Mouse (Mus musculus): Measurements from ENCODE around the gene Gipr.

Gene Gipr

DNA sequence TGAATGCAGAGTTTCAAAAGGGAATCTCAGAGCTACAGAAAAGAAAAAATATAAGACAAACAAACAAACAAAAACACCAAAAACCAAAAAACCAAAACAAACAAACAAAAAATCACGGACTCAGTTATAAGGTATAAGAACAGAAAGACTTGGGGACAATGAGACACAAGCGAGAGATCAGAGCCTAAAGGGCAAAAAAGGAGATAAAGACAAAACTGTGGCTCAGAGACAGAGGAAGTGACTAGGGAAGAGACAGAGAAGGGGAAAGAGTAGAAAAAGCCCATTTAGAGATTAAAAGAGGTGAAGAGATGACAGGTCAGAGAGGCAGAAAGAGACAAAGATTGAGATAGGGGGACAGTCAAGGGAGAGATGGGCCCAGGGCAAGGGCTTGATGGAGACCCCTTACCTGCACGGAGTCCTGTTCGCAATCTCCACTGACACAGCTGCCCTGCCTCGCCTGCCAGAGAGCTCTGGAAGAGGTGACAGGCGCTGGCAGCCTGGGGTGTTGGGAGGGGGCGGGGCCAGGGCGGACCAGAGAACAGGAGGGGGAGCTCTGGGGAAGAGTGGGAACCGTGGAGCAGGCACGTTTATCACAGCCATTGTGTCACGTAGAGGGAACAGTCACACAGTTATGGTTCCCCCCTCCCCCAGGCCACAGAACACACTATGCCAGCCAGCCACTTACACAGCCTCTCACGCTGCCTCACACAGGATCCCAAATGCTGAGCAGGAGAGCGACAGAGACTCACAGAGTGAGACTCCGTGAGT, at the start of gene Gipr:
Gipr (minus strand) TSS at position 472 of the 768 bp plus-strand sequence.
- DNase-seq = no peak

- DNase-seq = no peak
These were observed 49.0 kb upstream of the Gipr start for GRCm38 (mm10) chr7:19214940-19215339.

GRCm38 (mm10) chr7:19214369-19214768, 48.4 kb upstream of the Gipr start:
- no peak for DNase-seq

DNA sequence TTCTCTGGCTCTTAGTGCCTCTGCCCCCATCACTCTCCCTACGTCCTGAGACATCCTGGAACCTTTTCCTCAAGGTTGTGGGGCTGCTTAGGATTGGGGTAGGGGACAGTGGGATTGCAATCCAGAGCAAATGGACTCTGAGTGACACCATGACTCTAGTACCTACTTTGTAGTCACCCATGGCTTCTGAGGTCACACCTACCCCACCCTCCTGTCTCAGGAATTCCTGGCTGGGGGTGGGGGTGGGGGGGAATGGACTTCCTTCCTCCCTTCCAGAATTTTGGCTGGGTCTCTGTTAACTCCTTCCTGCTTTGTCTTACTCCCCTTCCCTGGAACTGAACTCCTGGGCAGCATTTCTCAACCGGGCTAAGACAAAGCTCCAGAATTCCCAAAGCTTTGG, 47.5 kb upstream of the Gipr start:
- DNase-seq = no peak

GRCm38 (mm10) chr7:19211996-19212755, 46.2 kb upstream of the Gipr start, which contains the start of gene Gpr4:
TSS of gene Gpr4 (plus strand) at chr7:19212538.
- DNase-seq = peak; percentile 56

DNA sequence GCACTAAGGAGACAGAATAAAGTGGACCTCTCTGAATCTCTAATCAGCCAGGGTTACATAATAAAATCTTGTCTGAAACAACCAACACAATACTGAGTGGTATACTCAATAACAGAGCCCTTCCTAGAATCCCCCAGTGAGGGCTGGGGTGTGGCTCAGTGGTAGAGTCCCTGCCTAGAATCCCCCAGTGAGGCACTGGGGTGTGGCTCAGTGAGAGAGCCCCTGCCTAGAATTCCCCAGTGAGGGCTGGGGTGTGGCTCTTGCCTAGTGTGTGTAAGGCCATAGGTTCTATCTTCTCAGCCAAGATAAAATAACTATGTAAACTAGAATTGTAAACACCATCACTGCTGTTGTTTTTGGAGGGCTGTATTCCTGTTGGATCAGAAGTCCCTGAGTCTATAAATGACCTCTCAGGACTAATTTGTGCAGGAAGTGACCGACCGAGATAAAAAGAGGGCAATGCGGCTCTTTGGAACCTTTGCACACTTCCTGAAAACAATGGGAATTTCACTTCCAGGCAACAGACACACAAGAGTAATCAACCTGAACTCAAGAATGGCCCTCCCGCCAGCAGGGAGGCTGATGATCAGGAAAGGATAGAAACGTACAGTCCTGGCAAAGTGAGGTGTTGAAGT, 45.2 kb upstream of the Gipr start:
- DNase-seq = no peak

DNA sequence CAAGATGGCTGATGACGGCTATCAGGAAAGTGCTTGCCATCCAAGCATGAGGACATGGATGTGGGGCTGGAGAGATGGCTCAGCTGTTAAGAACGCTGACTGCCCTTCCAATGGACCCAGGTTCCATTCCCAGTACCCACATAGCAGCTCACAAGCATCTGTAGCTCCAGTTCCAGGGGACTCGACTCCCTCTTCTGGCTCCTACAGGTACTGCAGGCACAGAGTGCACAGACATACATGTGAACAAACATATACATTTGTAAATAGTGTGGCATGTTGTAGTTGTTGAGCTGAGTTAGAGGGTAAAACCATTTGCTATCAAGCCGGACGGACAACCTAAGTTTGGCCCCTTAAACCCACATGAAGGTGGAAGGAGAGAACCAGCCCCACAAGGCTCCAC, 44.1 kb upstream of the Gipr start:
- peak; percentile 37 for DNase-seq

DNA sequence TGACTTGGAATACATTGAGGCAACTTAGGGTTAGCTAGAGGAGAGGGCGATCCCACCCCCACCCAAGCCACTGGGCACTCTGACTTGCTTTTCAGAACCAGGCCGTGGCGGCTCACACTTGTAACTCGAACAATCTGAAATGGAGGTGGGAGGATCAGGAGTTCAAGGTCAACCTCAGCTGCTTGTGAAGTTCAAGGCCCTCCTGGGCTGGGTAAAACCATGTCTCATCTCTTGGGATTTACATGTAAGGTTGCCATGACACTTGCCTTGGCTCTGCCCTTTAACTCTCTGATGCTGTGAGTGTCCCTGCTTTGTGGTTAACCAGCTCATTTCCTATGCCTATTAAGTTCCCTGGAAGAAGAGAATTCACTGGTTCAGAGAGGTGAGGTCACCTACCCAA, 43.6 kb upstream of the Gipr start:
- no peak for DNase-seq

DNA sequence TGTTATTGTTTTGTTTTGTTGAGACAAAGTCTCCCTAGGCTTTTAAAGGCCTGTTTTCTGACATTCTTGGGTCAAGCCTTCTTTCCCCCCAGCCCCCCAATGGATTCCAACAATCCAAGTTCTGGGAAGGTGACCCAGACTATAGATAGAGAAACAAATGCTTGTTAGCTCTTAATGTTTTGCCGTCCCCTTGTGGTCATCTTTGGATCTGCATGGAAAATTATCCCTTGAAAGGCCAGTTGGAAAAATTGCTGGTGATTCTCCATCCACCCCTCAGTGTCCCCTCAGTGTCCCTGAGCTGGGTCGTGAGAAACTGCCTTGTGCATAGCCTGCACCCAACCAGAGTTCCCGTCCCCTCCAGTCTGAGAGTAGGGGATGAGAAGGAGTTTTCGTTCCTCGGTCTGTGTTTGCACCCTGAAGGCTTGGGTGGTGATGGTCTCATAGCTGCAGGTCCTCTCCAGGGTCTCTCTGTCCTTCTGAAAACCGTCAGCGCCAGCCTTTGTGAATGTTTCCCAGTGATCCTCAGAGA, 43.1 kb upstream of the Gipr start:
- DNase-seq = no peak

GRCm38 (mm10) chr7:19208201-19208910, 42.4 kb upstream of the Gipr start:
- no peak for DNase-seq

DNA sequence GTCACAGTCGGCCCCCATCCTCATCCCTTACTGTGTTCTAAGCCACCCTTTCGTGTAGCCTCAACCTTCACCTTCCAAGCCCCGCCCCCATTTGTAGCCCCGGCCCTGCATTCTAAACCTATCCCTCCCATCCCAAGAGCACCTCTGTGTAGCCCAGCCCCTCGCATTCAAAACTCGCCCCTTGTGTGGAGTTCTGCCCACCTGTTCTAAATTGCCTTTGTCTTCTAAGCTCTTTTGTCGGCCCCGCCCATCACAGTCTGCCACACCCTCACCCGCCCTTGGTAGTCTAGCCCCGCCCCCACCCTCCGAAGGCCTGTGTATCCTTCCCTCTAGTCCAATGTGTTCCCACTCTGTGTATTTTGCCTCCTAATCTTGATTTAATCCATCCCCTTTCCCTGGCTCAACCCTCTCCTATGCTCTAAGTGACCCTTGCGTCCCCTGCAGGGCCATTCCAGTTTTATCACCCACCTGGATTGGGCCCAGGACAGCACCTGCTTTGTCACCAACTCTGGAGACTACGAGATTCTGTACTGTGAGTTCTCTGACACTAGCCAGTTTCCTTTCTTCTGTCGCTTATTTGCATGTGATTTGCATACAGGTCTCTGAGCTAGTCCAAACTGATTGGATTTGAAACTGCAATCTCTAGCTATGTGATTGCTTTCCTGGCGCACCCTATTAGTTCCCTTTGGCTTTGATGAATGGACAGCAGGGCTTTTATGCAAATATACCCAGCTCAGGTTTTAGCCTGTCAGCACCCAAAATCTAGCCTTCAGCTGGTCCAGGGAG, 36.3 kb upstream of the Gipr start:
- no peak for DNase-seq

GRCm38 (mm10) chr7:19201660-19202059, 35.7 kb upstream of the Gipr start:
- DNase-seq = no peak

- peak; percentile 79 for DNase-seq
These were observed 32.1 kb upstream of the Gipr start for GRCm38 (mm10) chr7:19197985-19198384.

GRCm38 (mm10) chr7:19196676-19197075, 30.7 kb upstream of the Gipr start:
- peak; percentile 65 for DNase-seq

GRCm38 (mm10) chr7:19194676-19195075, 28.7 kb upstream of the Gipr start:
- DNase-seq = peak; percentile 47

DNA sequence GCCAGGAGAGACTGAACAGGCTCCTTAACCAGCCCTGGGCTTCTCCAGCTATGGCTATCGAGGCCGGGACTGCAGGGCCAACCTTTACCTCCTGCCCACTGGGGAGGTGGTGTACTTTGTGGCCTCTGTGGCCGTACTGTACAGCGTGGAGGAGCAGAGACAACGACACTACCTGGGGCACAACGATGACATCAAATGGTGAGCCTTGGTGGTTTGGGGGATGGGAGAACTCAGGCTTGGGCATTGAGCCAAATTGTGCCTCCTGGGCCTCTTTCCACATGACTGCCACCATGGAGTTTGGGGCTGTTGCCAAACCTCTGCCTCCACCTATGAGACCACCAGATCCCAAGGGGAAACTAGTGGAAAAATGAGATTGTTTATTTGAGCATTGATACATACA, 18.8 kb upstream of the Gipr start:
- no peak for DNase-seq

GRCm38 (mm10) chr7:19184250-19184649, 18.3 kb upstream of the Gipr start:
- no peak for DNase-seq

DNA sequence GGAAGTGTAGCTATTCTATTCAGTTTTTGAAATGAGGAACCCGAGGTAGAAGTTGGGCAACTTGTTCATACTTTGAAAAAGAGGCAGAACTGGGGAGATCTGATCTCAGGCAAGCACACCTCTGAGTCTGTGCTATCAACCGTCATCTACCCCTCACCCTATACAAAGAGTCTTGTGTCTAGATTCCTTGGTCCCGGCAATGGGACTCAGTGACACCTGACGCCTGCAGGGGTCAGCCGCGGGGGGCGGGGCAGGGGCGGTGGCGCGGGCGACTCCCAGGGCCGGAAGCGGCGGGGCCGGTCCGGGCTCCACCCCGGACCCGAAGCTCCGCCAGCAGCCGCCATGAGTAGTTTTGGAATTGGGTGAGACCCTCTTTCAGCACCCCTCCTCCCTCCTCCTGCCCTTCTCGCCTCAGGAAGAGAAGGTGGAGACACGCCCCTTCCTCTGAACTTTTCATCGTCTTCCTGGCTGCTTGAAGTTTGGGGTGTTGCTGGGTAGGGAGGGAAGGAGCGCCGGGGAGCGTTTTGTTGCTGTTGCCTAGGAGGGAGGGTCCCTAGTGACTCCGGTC, 15.0 kb upstream of the Gipr start:
- peak; percentile 59 for DNase-seq

GRCm38 (mm10) chr7:19179936-19180335, 14.0 kb upstream of the Gipr start:
- peak; percentile 34 for DNase-seq

GRCm38 (mm10) chr7:19179173-19179572, 13.2 kb upstream of the Gipr start:
- DNase-seq = peak; percentile 79

GRCm38 (mm10) chr7:19178443-19179092, 12.6 kb upstream of the Gipr start:
- peak; percentile 89 for DNase-seq

Data from thymus, postnatal 4 days (tissue).